7 mouse cellular contexts compared by ENCODE assay signal in genomic region chr10:3394193-3394592, GRCm38 (mm10). TPM values are rescaled to one million over a fixed set of nuclear protein-coding genes. Genes with fewer than 3 reads are reported as not detected.
DNase-seq lines count a peak whose midpoint lies in the region; ATAC-seq lines count a peak whose summit lies in the region.

No protein-coding gene starts in this region.

- peak; percentile 72 for ATAC-seq in hindbrain, embryonic 15.5 days (ENCODE audit: low FRiP score, low read depth)

- DNase-seq in right cerebral cortex, adult 18-20 months: peak; percentile 37
- DNase-seq in right cerebral cortex, postnatal 14 days: no peak
- DNase-seq in gastrocnemius, postnatal 25 days: peak; percentile 60
- DNase-seq in right cerebral cortex, postnatal 25 days: peak; percentile 22
- no peak for DNase-seq in embryo, embryonic 10.5 days (ENCODE audit: low spot score)
- no peak for DNase-seq in c-Kit-positive CD71-positive TER-119-positive erythroid progenitor cells, embryonic 14.5 days (ENCODE audit: low spot score)

- no peak overlapping the region for H3K4me3 ChIP-seq in hindbrain, embryonic 15.5 days

- no peaks in the 10 kb centered on the region for H3K9me3 ChIP-seq in hindbrain, embryonic 15.5 days

- no peaks in the 10 kb centered on the region for H3K27me3 ChIP-seq in hindbrain, embryonic 15.5 days

- H3K4me1 ChIP-seq in hindbrain, embryonic 15.5 days (replicated peaks): peaks cover 30% of the 10 kb centered on the region

- H3K4me2 ChIP-seq in hindbrain, embryonic 15.5 days: no peak overlapping the region

- no peaks in the 10 kb centered on the region for H3K36me3 ChIP-seq in hindbrain, embryonic 15.5 days

- H3K9ac ChIP-seq in hindbrain, embryonic 15.5 days: no peak overlapping the region

- WGBS in hindbrain, embryonic 15.5 days: 47% methylated on average over 5 of the region's 5 CpGs

- H3K27ac ChIP-seq in hindbrain, embryonic 15.5 days (replicated peaks): peak overlapping the region; percentile 59

RNA-seq across cellular contexts. Expression of gene Ppp1r14c, which starts 28.3 kb away (rescaled TPM):
- total RNA-seq in gastrocnemius, postnatal 25 days (2021): 100 to 1,000 TPM in 1 of 2 experiments, 10 to 100 TPM in 1; 72.6 to 105 TPM
- polyA plus RNA-seq in hindbrain, embryonic 15.5 days (2015; fragmentation: Nextera tagmentation; extraction: Ambion mirVana): 66.2 and 77.3 TPM in 2 replicates

Comparison
In these comparisons a context has a peak if more than half of its experiments do, and no peak if none do; other contexts are left out.
1. DNase-seq: peak in right cerebral cortex, adult 18-20 months (single experiment), gastrocnemius, postnatal 25 days (single experiment) and right cerebral cortex, postnatal 25 days (single experiment); none in right cerebral cortex, postnatal 14 days (single experiment), embryo, embryonic 10.5 days (single experiment) and c-Kit-positive CD71-positive TER-119-positive erythroid progenitor cells, embryonic 14.5 days (single experiment).